Mouse (Mus musculus) neural tube, embryonic 13.5 days (tissue): Measurements from ENCODE around the gene Ube2c. TPM values are rescaled to one million over a fixed set of nuclear protein-coding genes. Genes with fewer than 3 reads are reported as not detected.

ENCODE experiments used
- polyA plus RNA-seq: library from polyadenylated mRNA; unstranded; fragments of >200 nt; fragmentation: Nextera tagmentation; extraction: Ambion mirVana; gene quantifications from 2 replicates; pipeline ENCODE4 v1.2.1, GENCODE M21; 2015

Ube2c gene
- polyA plus RNA-seq, 1 experiment from 2014 or later = 80.8 TPM

Other genes with a start within 250 kb of the Ube2c start
- 2.2 and 4.2 TPM in 2 replicates for gene Wfdc2, start 207.5 kb upstream of the Ube2c start, polyA plus RNA-seq
- not detected in 2 replicates for gene Spint3, start 196.4 kb upstream of the Ube2c start, polyA plus RNA-seq
- gene Wfdc6a, start 184.5 kb upstream of the Ube2c start, polyA plus RNA-seq = not detected in 2 replicates
- gene Eppin, start 176.3 kb upstream of the Ube2c start, polyA plus RNA-seq = not detected in 2 replicates
- gene Wfdc6b, start 156.4 kb upstream of the Ube2c start, polyA plus RNA-seq = not detected in 2 replicates
- not detected in 2 replicates for gene Wfdc8, start 156.3 kb upstream of the Ube2c start, polyA plus RNA-seq
- not detected in 2 replicates for gene Wfdc16, start 131.1 kb upstream of the Ube2c start, polyA plus RNA-seq
- gene Wfdc10, start 113.9 kb upstream of the Ube2c start, polyA plus RNA-seq = not detected in 2 replicates
- gene Wfdc9, start 113.3 kb upstream of the Ube2c start, polyA plus RNA-seq = not detected in 2 replicates
- not detected in 2 replicates for gene Wfdc11, start 95.8 kb upstream of the Ube2c start, polyA plus RNA-seq
- gene Wfdc13, start 84.8 kb upstream of the Ube2c start, polyA plus RNA-seq = not detected in 2 replicates
- gene Spint4, start 71.4 kb upstream of the Ube2c start, polyA plus RNA-seq = not detected in 2 replicates
- gene Spint5, start 54.6 kb upstream of the Ube2c start, polyA plus RNA-seq = not detected in 2 replicates
- 1.0 and 1.2 TPM in 2 replicates for gene Wfdc3, start 24.0 kb upstream of the Ube2c start, polyA plus RNA-seq
- 67.1 and 71.4 TPM in 2 replicates for gene Dnttip1, start 23.9 kb upstream of the Ube2c start, polyA plus RNA-seq
- 9.3 and 25.7 TPM in 2 replicates for gene Tnnc2, start 10.1 kb downstream of the Ube2c start, polyA plus RNA-seq
- 17.1 and 22.9 TPM in 2 replicates for gene Snx21, start 15.9 kb downstream of the Ube2c start, polyA plus RNA-seq
- 20.3 and 21.5 TPM in 2 replicates for gene Acot8, start 35.0 kb downstream of the Ube2c start, polyA plus RNA-seq
- 14.2 and 16.7 TPM in 2 replicates for gene Zswim3, start 35.2 kb downstream of the Ube2c start, polyA plus RNA-seq
- gene Zswim1, start 52.8 kb downstream of the Ube2c start, polyA plus RNA-seq = 22.3 and 23.7 TPM in 2 replicates
- not detected in 2 replicates for gene Spata25, start 58.6 kb downstream of the Ube2c start, polyA plus RNA-seq
- gene Ctsa, start 63.0 kb downstream of the Ube2c start, polyA plus RNA-seq = 97.5 and 109 TPM in 2 replicates
- gene Neurl2, start 63.6 kb downstream of the Ube2c start, polyA plus RNA-seq = 4.9 and 5.4 TPM in 2 replicates
- 126 and 132 TPM in 2 replicates for gene Pltp, start 87.8 kb downstream of the Ube2c start, polyA plus RNA-seq
- gene Pcif1, start 109.4 kb downstream of the Ube2c start, polyA plus RNA-seq = 80.8 and 93.1 TPM in 2 replicates
- gene Zfp335, start 141.9 kb downstream of the Ube2c start, polyA plus RNA-seq = 13.3 and 14.2 TPM in 2 replicates
- 16.9 and 17.1 TPM in 2 replicates for gene Mmp9, start 170.9 kb downstream of the Ube2c start, polyA plus RNA-seq
- 20.8 and 21.3 TPM in 2 replicates for gene Slc12a5, start 190.9 kb downstream of the Ube2c start, polyA plus RNA-seq